Mouse (Mus musculus) liver, embryonic 14.5 days (tissue): ENCODE measurements around the gene Anapc11. TPM values are rescaled to one million over a fixed set of nuclear protein-coding genes. Genes with fewer than 3 reads are reported as not detected.

ENCODE experiments used
- ATAC-seq: fragments of 200-750 bp; cut with Nextera tagmentation; 2 replicates; pipeline ENCODE4 v1.8.0; 2017; ENCODE audit warnings: moderate number of reproducible peaks, mild to moderate bottlenecking, moderate library complexity; ENCODE audit not compliant: insufficient read depth
- DNase-seq, 3 experiments: peaks; one replicate each; pipeline ENCODE4 v3.0.0-alpha.2; 2012 to 2013; ENCODE audit warnings: low read depth in 3 of 3, low spot score in 3 of 3
- H3K27ac ChIP-seq: fragments of 300-500 bp; sonication (generic); 2 replicates; pipeline ENCODE4 v1.5.1; 2014; ENCODE audit warnings: moderate library complexity, mild to moderate bottlenecking, control low read depth, inconsistent platforms
- H3K27me3 ChIP-seq: fragments of 300-500 bp; sonication (generic); 2 replicates; pipeline ENCODE4 v1.6.1; 2014; ENCODE audit warnings: mild to moderate bottlenecking, low read length, moderate library complexity; ENCODE audit not compliant: control insufficient read depth, insufficient read depth
- H3K36me3 ChIP-seq: fragments of 300-500 bp; sonication (generic); replicated peaks from 2 replicates; pipeline ENCODE4 v1.6.1; 2014; ENCODE audit warnings: low read depth; ENCODE audit not compliant: control insufficient read depth, insufficient read depth
- H3K4me1 ChIP-seq, 2 experiments: fragments of 200-500 bp in 1 of 2; fragments of 300-500 bp in 1 of 2; sonication (generic) in 1 of 2; replicated peaks; 2 replicates each; pipeline ENCODE4 v1.6.1; 2012 to 2014; ENCODE audit warnings: antibody characterized with exemption in 1 of 2, inconsistent platforms in 1 of 2, low read length in 1 of 2; ENCODE audit not compliant: control insufficient read depth in 2 of 2, insufficient read depth in 2 of 2
- H3K4me2 ChIP-seq: fragments of 300-500 bp; sonication (generic); 2 replicates; pipeline ENCODE4 v1.6.1; 2014; ENCODE audit warnings: low read depth, mild to moderate bottlenecking, control low read depth, moderate library complexity
- H3K4me3 ChIP-seq, 2 experiments: fragments of 200-500 bp in 1 of 2; fragments of 300-500 bp in 1 of 2; sonication (generic) in 1 of 2; 2 replicates each; pipeline ENCODE4 v1.5.1; 2012 to 2014; ENCODE audit warnings: low read depth in 2 of 2, low read length in 2 of 2, mild to moderate bottlenecking in 2 of 2, control low read depth in 1 of 2, inconsistent platforms in 1 of 2, moderate library complexity in 1 of 2; ENCODE audit not compliant: insufficient read depth in 1 of 2
- H3K9ac ChIP-seq: fragments of 300-500 bp; sonication (generic); replicated peaks from 2 replicates; pipeline ENCODE4 v1.6.1; 2014; ENCODE audit warnings: mild to moderate bottlenecking, control low read depth, moderate library complexity
- H3K9me3 ChIP-seq: fragments of 300-500 bp; sonication (generic); 2 replicates; pipeline ENCODE4 v1.6.1; 2016; ENCODE audit warnings: low read length, mixed read lengths; ENCODE audit not compliant: control insufficient read depth
- CTCF ChIP-seq: IDR thresholded peaks from 2 replicates; pipeline ENCODE4 v1.5.1; 2016; ENCODE audit warnings: antibody characterized with exemption, low read depth, control low read depth
- EP300 ChIP-seq: IDR thresholded peaks from 2 replicates; pipeline ENCODE4 v1.6.1; 2016; ENCODE audit warnings: antibody characterized with exemption, low read depth
- WGBS: fragments of 180-500 bp; shearing (Covaris S2); extraction: QIAGEN DNeasy Blood & Tissue Kit; methylation state at CpG from one replicate; pipeline ENCODE4 v1.1.7; 2014; ENCODE audit not compliant: insufficient replicate concordance; 5-methylcytosine and 5-hydroxymethylcytosine counted together
- polyA plus RNA-seq, 2 experiments: library from polyadenylated mRNA; depleted of rRNA in 1 of 2; stranded (reverse) in 1 of 2; unstranded in 1 of 2; fragments of >200 nt; fragmentation: Nextera tagmentation in 1 of 2; extraction: Ambion mirVana in 1 of 2; gene quantifications; 2 replicates each; pipeline versions ENCODE4 v1.2.1 to v1.2.3; 2012 to 2014

Gene Anapc11
- polyA plus RNA-seq, 2 experiments: 60.4 to 93.5 TPM

DNA sequence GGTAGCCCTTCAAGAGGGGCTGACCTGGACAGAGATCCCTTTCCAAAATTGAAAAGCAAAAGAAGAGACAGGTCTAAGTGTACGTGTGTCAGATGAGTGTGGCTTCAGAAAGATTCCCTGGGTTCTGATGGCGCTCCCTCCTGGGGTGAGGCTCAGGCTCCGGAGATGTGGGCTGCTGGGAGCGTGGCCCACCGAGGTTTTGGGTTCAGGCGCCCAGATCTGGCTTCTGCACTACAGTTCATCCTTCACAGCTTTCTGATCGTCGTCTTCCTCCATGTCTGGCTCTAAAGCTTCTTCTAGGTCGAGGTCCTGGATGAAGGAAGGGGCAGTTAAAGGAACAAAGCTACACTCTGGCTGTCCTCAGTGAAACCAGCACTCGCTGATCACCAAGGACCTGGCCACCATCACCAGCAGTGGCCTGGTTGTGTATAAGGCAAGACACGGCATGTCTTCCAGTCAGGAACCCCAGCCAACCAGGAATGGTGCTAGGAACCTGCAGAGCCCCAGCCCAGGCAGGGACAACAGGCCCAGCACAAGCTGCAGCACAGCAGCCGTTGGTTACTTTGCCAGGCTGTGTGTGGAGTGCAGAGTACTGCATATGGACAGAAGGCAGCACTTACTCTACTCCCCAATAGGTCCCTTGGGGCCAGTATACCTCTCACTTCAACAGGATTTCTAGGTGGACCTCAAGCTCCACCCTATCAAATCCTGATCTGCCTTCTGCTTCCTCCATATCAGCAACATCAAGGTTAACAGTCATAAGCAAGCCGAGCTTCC, 37.1 kb upstream of the Anapc11 start:
- H3K9me3 ChIP-seq: no peaks in the 10 kb centered on the region
- H3K4me1 ChIP-seq: no peaks in the 10 kb centered on the region
- TF ChIP-seq EP300 (no peak), CTCF (no peak)
- no peak overlapping the region for H3K4me2 ChIP-seq
- no peaks in the 10 kb centered on the region for H3K27me3 ChIP-seq
- H3K36me3 ChIP-seq: peaks cover 57% of the 10 kb centered on the region
- 78% methylated on average over 13 of the region's 13 CpGs for WGBS
- H3K9ac ChIP-seq: no peak overlapping the region
- ATAC-seq (no peak), DNase-seq (no peak)
- H3K4me3 ChIP-seq: no peak overlapping the region
- no peak overlapping the region for H3K27ac ChIP-seq

DNA sequence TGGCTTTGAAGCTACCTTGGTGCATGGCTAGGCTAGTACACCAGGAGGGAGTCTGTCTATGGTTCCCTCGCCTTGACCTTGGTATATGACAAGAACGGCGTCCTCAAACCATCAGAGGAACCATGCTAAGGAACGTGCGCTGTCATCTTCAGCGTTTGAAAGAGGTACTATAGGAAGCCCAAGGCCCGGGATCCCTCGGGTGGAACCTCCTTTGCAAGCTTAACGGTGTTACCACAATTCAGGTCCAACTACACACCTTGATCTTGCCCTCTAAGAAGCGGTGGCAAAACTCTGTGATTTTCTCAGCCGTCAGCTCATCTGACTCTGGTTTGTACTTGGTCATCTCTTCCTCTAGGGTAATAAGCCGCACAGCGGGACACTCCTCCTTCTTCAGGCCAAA, 35.3 kb upstream of the Anapc11 start:
- no peak for TF ChIP-seq EP300
- 91% methylated on average over 13 of the region's 13 CpGs for WGBS
- H3K9ac ChIP-seq: no peak overlapping the region
- H3K27me3 ChIP-seq: no peaks in the 10 kb centered on the region
- ATAC-seq (no peak), DNase-seq (no peak)
- no peak overlapping the region for H3K4me3 ChIP-seq
- peaks cover 73% of the 10 kb centered on the region for H3K36me3 ChIP-seq
- H3K27ac ChIP-seq: no peak overlapping the region
- no peak overlapping the region for H3K4me2 ChIP-seq
- H3K4me1 ChIP-seq: no peaks in the 10 kb centered on the region
- H3K9me3 ChIP-seq: no peaks in the 10 kb centered on the region

DNA sequence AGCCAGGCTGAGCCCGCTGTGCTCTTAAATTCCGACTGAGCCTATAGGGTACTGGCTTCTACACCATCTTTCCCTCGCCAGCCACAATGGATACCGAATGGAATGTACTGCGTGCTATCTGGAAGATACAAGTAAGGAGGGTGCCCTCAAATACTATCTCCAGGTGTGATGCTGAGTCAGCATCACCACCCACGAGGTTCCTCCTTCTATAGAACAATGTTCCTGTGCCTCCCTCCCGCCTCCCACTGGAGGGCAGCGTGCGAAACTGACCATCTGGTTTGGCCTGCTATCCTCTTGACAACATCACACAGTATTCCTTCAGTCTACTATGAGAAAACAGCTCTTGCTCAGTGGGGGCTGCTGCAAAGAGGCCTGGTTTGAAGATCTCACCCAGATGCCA, 33.1 kb upstream of the Anapc11 start:
- Histone ChIP-seq H3K27me3 (no peaks in the 10 kb centered on the region), H3K27ac (no peak overlapping the region), H3K4me3 (no peak overlapping the region), H3K4me2 (no peak overlapping the region), H3K4me1 (no peaks in the 10 kb centered on the region), H3K9me3 (no peaks in the 10 kb centered on the region), H3K9ac (no peak overlapping the region), H3K36me3 (peaks cover 86% of the 10 kb centered on the region)
- TF ChIP-seq EP300: no peak
- no peak for TF ChIP-seq CTCF
- WGBS: 78% methylated on average over 9 of the region's 9 CpGs
- no peak for ATAC-seq
- DNase-seq: no peak

DNA sequence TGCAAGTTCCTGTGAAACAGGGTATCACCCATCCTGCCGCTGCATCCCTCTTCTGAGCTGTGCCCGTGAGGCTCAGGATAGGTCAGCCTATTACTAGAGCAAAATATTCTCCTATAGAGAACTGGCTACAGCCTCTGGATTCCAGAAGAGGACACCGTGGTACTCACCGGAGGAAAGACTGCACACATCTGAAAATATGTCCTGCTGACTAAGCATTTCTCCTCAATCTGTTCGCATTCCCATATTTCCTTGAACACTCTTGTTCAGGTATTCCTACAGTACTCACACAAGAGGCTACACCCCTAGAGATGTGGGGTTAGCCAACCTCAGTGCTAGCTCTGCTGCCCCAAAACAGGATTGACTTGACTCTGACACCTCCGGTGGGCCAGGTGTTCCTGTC, 29.9 kb upstream of the Anapc11 start:
- Histone ChIP-seq H3K4me1 (peaks cover 8 to 14% of the 10 kb centered on the region in 2 experiments), H3K36me3 (peaks cover 65% of the 10 kb centered on the region), H3K27me3 (no peaks in the 10 kb centered on the region), H3K9ac (no peak overlapping the region), H3K27ac (no peak overlapping the region), H3K4me2 (no peak overlapping the region), H3K4me3 (no peak overlapping the region), H3K9me3 (no peaks in the 10 kb centered on the region)
- WGBS: 83% methylated on average over 6 of the region's 6 CpGs
- TF ChIP-seq CTCF (no peak), EP300 (no peak)
- DNase-seq: no peak
- no peak for ATAC-seq

DNA sequence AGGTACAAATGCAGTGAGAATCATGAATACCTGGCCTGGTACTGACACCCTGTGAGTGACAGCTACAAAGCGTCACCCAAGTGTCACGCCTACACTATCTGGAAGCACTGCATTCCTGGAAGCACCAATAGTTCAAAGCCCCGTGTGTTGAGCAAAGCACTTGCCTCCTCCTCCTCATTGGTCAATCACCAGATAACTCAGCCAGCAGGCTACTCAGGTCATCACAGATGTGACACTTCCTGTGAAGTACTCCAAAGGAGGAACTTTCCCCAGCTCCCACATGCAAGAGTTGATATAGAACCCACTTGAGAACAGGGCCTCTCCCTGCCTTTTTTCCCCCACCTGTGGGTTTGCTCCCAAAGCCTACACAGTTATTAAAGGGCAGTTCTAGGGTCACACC, 27.1 kb upstream of the Anapc11 start:
- no peak for ATAC-seq
- Histone ChIP-seq H3K4me1 (peaks cover 17 to 21% of the 10 kb centered on the region in 2 experiments), H3K36me3 (peaks cover 40% of the 10 kb centered on the region), H3K9ac (peak overlapping the region; percentile 27; the same call in 1 of the 2 replicates), H3K4me2 (peak overlapping the region; percentile 98), H3K27ac (peak overlapping the region; percentile 12; the same call in 1 of the 2 replicates), H3K4me3 (peak overlapping the region; percentile 83 to 85), H3K9me3 (no peaks in the 10 kb centered on the region), H3K27me3 (no peaks in the 10 kb centered on the region)
- TF ChIP-seq CTCF (no peak), EP300 (no peak)
- WGBS: 17% methylated on average over 3 of the region's 3 CpGs
- DNase-seq: no peak
